Mouse (Mus musculus) right cerebral cortex, adult 2 months (tissue): Measurements from ENCODE around the gene Nipa2.
"Not testable (repeated sequence)": the region's sequence is repeated elsewhere in the genome, so short reads cannot be mapped to it uniquely, and the experiment has no call there.

Source experiments
- DNase-seq, 2 experiments: peaks; one replicate each; pipeline ENCODE4 v3.0.0; 2021 to 2022; ENCODE audit warnings: low spot score in 2 of 2

The Nipa2 gene

GRCm38 (mm10) chr7:55938341-55938740 lies 23.9 kb downstream of the Nipa2 start:
- DNase-seq, result no peak

DNA sequence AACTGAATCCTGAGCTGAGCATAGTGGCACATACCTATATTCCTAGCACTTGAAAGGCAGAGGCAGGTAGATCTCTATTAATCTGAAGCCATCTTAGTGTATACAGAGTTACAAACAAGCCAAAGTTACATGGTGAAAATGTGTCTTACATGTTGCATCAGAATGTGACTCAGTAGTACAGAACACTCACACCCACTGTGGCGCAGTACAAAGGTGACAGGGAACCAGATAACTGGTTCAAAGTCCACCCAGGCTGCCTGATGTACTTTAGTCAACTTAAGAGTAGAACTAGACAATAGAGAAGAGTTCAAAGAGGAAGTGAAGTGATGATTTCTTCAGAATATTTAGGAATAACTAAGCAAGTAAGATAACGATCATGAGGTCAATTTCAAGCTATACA lies 27.3 kb downstream of the Nipa2 start:
- no peak for DNase-seq

DNA sequence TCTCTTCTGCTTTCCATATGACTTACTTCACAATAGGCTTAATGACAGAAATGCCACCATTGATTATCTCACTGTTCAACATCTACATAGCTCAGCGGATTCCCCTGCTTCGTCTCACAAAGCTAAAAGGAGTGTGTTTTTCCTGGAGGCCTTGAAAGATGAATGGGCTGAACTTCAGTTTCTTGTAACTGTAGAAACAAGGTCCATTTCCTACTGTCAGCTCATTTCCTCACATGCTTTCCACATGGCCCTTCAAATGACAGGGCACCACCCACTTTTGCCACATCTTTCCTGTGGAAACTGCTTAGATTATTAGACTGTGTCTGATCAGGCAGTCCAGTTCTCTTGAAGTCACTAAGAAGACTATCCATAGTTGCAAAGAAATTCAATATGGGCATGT lies 33.6 kb downstream of the Nipa2 start:
- no peak for DNase-seq

- no peak for DNase-seq
Measured at GRCm38 (mm10) chr7:55927262-55927661, 35.0 kb downstream of the Nipa2 start.

DNA sequence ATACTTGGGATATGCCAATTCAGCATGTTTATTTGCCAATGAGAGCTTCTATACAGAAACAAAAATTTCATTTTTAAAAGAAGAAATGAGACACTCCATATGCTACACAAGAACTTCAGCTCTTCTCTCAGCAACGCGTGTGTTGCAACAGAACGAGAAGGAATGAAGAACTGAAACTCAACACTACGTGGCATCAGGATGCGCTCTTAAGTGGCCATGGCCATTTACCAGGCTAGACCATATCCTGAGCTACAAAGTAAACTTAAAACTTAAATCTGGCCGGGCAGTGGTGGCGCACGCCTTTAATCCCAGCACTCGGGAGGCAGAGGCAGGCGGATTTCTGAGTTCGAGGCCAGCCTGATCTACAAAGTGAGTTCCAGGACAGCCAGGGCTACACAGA lies 43.9 kb downstream of the Nipa2 start:
- not testable (repeated sequence) for DNase-seq

DNA sequence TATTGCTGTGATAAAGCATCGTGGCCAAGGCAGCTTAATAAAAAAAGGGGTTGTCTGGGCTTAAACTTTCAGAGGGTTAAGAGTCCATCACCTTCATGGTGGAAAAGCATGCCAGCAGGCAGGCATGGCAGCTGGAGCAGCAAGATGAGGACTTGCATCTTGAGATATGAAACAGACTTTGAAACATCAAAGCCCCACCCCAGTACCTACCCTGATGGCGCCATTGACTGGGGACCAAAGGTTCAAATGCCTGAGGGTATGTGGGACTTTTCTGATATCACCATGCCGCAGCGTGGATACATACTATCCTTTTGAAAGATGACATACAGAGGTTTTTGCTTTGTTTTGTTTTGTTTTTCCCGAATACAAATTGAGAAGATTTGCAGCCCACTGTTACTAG lies 50.2 kb downstream of the Nipa2 start:
- no peak for DNase-seq

- DNase-seq, result peak in 1 of 2 experiments; percentile 22
Measured at GRCm38 (mm10) chr7:55911371-55911770, 50.9 kb downstream of the Nipa2 start.

DNA sequence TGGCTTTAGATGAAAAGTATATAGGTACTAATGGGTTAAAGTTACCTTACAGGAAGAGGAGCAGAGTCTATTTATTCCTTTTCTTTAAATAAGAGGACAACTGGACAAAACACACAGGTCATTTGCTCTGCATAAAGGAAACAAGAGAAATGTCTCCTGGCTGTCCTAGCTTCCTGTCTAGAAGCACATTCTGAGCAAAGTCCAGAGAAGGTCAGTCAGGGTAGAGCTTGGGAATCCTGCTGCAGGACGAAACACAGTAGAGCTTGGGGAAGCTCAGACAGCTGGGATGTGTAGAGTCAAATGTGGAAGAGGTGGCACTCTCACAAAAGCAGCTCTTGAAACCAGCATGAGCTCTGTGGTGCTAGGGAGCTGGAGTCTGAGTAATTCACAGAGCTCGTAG lies 51.9 kb downstream of the Nipa2 start:
- DNase-seq, result no peak

DNA sequence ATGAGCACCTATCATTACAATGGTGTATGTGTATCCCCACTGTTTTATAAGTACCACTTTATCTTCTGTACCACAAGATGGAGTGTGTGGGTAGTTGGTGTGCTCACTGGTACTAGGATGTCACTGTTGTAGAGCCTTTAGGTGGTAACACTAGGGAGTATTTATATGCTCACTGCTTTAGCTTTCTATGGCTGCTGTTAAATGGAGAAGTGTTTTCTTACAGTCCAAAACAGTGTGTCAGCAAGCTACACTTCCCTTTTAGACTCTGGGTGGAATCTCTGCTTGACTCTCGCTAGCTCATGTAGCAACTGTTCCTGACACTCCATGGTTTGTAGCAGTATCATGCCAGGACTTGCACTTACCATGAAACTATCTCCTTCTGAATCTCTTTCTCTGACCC lies 52.8 kb downstream of the Nipa2 start:
- no peak for DNase-seq

DNA sequence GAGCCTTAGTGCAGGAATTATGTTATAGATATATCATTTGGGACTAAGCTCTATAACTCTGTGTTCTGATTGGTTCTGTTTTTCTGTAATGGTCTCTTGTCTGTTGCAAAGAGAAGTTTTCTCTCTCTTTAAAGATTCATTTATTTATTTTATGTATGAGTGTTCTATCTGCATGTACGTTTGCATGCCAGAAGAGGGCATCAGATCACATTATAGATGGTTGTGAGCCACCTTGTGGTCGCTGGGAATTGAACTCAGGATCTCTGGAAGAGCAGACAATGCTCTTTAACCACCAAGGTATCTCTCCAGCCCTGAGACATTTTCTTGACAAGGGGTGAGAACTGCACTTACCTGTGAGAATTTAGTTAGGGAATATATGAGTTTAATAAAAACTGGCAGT lies 56.8 kb downstream of the Nipa2 start:
- DNase-seq, result no peak

GRCm38 (mm10) chr7:55903766-55904165 lies 58.5 kb downstream of the Nipa2 start:
- DNase-seq, result no peak

DNA sequence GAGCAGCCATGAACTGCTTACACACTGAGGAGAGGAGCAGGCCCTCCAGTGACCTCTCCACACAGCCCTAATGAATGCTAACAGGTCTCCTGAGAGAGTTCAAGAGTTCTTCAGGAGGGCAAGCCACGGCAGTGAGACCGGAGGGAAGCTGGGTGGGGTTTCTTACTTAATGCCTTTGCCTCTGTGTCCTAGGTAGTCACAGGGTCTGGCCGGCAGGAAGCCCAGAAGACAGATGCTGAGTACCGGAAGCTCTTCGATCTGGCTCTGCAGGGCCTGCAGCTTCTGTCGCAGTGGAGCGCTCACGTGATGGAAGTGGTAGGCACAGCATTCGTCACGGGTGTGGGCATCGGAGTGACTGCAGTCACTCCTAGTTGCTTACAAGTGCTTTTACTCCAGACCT lies 70.5 kb downstream of the Nipa2 start:
- no peak for DNase-seq

- DNase-seq, result peak; percentile 26 to 48
Measured at GRCm38 (mm10) chr7:55890731-55891130, 71.5 kb downstream of the Nipa2 start.

GRCm38 (mm10) chr7:55889996-55890395 lies 72.3 kb downstream of the Nipa2 start:
- no peak for DNase-seq

GRCm38 (mm10) chr7:55888603-55889002 lies 73.7 kb downstream of the Nipa2 start:
- no peak for DNase-seq
